In genomic region chr6:32981253-32981652, GRCm38 (mm10) we compare ENCODE assay signal across 28 mouse cellular contexts.
DNase-seq lines count a peak whose midpoint lies in the region; ATAC-seq and TF ChIP-seq lines count a peak whose summit lies in the region.
"Had no signal": no experiment of that assay in that cellular context is flagged by ENCODE, and none has a peak within 500 bp of the region (broad histone marks: within the 10 kb centered on the region; RNA-seq: fewer than 3 reads in every experiment).

No protein-coding gene starts in this region.

- 53% methylated on average over 11 of the region's 11 CpGs for WGBS in heart, embryonic 11.5 days (ENCODE audit: insufficient replicate concordance)
- WGBS in lung, embryonic 14.5 days: 63% methylated on average over 11 of the region's 11 CpGs
- WGBS in lung, postnatal 0 days: 71% methylated on average over 11 of the region's 11 CpGs

- H3K9me3 ChIP-seq in heart, embryonic 11.5 days (replicated peaks; ENCODE audit: control insufficient read depth, low read length): no peaks in the 10 kb centered on the region
- no peaks in the 10 kb centered on the region for H3K9me3 ChIP-seq in lung, embryonic 14.5 days (ENCODE audit: low read depth, low read length)
- no peaks in the 10 kb centered on the region for H3K9me3 ChIP-seq in lung, postnatal 0 days (ENCODE audit: low read length)
- H3K9me3 ChIP-seq: embryonic facial prominence, embryonic 15.5 days; G1E; hindbrain, embryonic 10.5 days; intestine, embryonic 15.5 days; limb, embryonic 10.5 days; liver, embryonic 15.5 days had no signal

- no peak overlapping the region for H3K4me2 ChIP-seq in heart, embryonic 11.5 days
- no peak overlapping the region for H3K4me2 ChIP-seq in lung, embryonic 14.5 days
- H3K4me2 ChIP-seq in lung, postnatal 0 days (replicated peaks; ENCODE audit: low read depth, low read length): no peak overlapping the region
- H3K4me2 ChIP-seq: embryonic facial prominence, embryonic 15.5 days; intestine, embryonic 15.5 days; liver, embryonic 15.5 days had no signal

- no peaks in the 10 kb centered on the region for H3K27me3 ChIP-seq in heart, embryonic 11.5 days (ENCODE audit: control insufficient read depth, insufficient read depth, low read length)
- H3K27me3 ChIP-seq in lung, embryonic 14.5 days (ENCODE audit: insufficient read depth, low read length): no peaks in the 10 kb centered on the region
- no peaks in the 10 kb centered on the region for H3K27me3 ChIP-seq in lung, postnatal 0 days (replicated peaks; ENCODE audit: insufficient read depth, low read length)
- H3K27me3 ChIP-seq: CH12.LX; embryonic facial prominence, embryonic 15.5 days; intestine, embryonic 15.5 days; liver, embryonic 15.5 days; Patski had no signal

- peak; percentile 20 to 34 for DNase-seq in heart, adult 18-20 months
- DNase-seq in lung, embryonic 14.5 days: peak; percentile 15
- DNase-seq in lung, postnatal 0 days (ENCODE audit: low spot score): no peak
- DNase-seq in heart, postnatal 10 days: peak; percentile 33 to 48
- DNase-seq in embryo, embryonic 9.5 days (ENCODE audit: extremely low spot score): no peak
- DNase-seq in cerebellum, adult 9-11 months: no peak
- DNase-seq: adrenal gland, adult 8-10 months; cerebellum, adult 2 months; cerebellum, postnatal 36 days; embryo, embryonic 11 days; kidney, adult 8-10 months; kidney, postnatal 10 days; liver had no signal

- H3K4me3 ChIP-seq in heart, embryonic 11.5 days (ENCODE audit: low read depth, low read length): no peak overlapping the region
- no peak overlapping the region for H3K4me3 ChIP-seq in lung, embryonic 14.5 days (ENCODE audit: low read depth, low read length)
- no peak overlapping the region for H3K4me3 ChIP-seq in lung, postnatal 0 days (ENCODE audit: low read depth, low read length)
- H3K4me3 ChIP-seq: embryonic facial prominence, embryonic 15.5 days; hindbrain, embryonic 10.5 days; intestine, embryonic 15.5 days; limb, embryonic 10.5 days; liver, embryonic 15.5 days had no signal

- TF ChIP-seq CTCF in lung, embryonic 14.5 days (IDR thresholded peaks at IDR 0.05; ENCODE audit: low read depth): no peak
- TF ChIP-seq CTCF in lung, postnatal 0 days (IDR thresholded peaks at IDR 0.05): no peak

- no peak for TF ChIP-seq EP300 in lung, postnatal 0 days (IDR thresholded peaks at IDR 0.05)

- no peaks in the 10 kb centered on the region for H3K36me3 ChIP-seq in heart, embryonic 11.5 days (ENCODE audit: control insufficient read depth, insufficient read depth, low read length)
- H3K36me3 ChIP-seq in lung, embryonic 14.5 days (ENCODE audit: insufficient read depth): no peaks in the 10 kb centered on the region
- H3K36me3 ChIP-seq in lung, postnatal 0 days (ENCODE audit: insufficient read depth, low read length): no peaks in the 10 kb centered on the region
- H3K36me3 ChIP-seq: embryonic facial prominence, embryonic 15.5 days; hindbrain, embryonic 10.5 days; intestine, embryonic 15.5 days; limb, embryonic 10.5 days; liver, embryonic 15.5 days had no signal

- H3K27ac ChIP-seq in heart, embryonic 11.5 days (ENCODE audit: low read depth, low read length): no peak overlapping the region
- H3K27ac ChIP-seq in lung, embryonic 14.5 days (ENCODE audit: low read depth): no peak overlapping the region
- H3K27ac ChIP-seq in lung, postnatal 0 days (ENCODE audit: low read length): no peak overlapping the region
- H3K27ac ChIP-seq: embryonic facial prominence, embryonic 15.5 days; hindbrain, embryonic 10.5 days; intestine, embryonic 15.5 days; limb, embryonic 10.5 days; liver, embryonic 15.5 days; macrophage; stomach, postnatal 0 days had no signal

- intact Hi-C loops in heart, postnatal 10 days (cut with DNase I): loop anchor here (5.0 kb wide), 1 partner anchor 76 kb away; no protein-coding TSS in a partner anchor

- no peak overlapping the region for H3K9ac ChIP-seq in heart, embryonic 11.5 days (ENCODE audit: low read depth, low read length)
- H3K9ac ChIP-seq in lung, embryonic 14.5 days: no peak overlapping the region
- no peak overlapping the region for H3K9ac ChIP-seq in lung, postnatal 0 days (replicated peaks; ENCODE audit: low read depth)
- H3K9ac ChIP-seq: embryonic facial prominence, embryonic 15.5 days; intestine, embryonic 15.5 days; liver, embryonic 15.5 days had no signal

- peaks cover 9% of the 10 kb centered on the region for H3K4me1 ChIP-seq in heart, embryonic 11.5 days (ENCODE audit: control insufficient read depth, insufficient read depth, low read length)
- H3K4me1 ChIP-seq in lung, embryonic 14.5 days (ENCODE audit: insufficient read depth): no peaks in the 10 kb centered on the region
- no peaks in the 10 kb centered on the region for H3K4me1 ChIP-seq in lung, postnatal 0 days (ENCODE audit: insufficient read depth, low read depth, low read length)
- H3K4me1 ChIP-seq: embryonic facial prominence, embryonic 15.5 days; intestine, embryonic 15.5 days; limb, embryonic 10.5 days had no signal

- ATAC-seq in heart, embryonic 11.5 days (replicated peaks; ENCODE audit: insufficient number of reproducible peaks, low FRiP score, low TSS enrichment): no peak
- no peak for ATAC-seq in lung, embryonic 14.5 days (ENCODE audit: insufficient read depth)
- no peak for ATAC-seq in lung, postnatal 0 days
- ATAC-seq: activated CD4-positive, CD25-positive, alpha-beta regulatory T cell, adult 4 months; forebrain, embryonic 14.5 days; hindbrain, embryonic 16.5 days; intestine, embryonic 15.5 days; midbrain, embryonic 16.5 days; Patski had no signal

Comparison
In these comparisons a context has a peak if more than half of its experiments do, and no peak if none do; other contexts are left out.
1. DNase-seq: peak in heart, adult 18-20 months (2 of 2), lung, embryonic 14.5 days (single experiment) and heart, postnatal 10 days (2 of 2); none in lung, postnatal 0 days (single experiment), embryo, embryonic 9.5 days (single experiment) and cerebellum, adult 9-11 months (single experiment).